Mouse (Mus musculus): ENCODE measurements around the gene Ccdc159.

GRCm38 (mm10) chr9:21937711-21938175 lies 10.5 kb downstream of the Ccdc159 start:
- no peak for TF ChIP-seq CTCF (IDR thresholded peaks at IDR 0.05; ENCODE audit: extremely low read depth, insufficient read depth, low read length)
- TF ChIP-seq POLR2A (IDR thresholded peaks at IDR 0.05; ENCODE audit: extremely low read depth, insufficient read depth, low read length) = no peak

Data from cortical plate, adult 2 months (tissue).